Mouse (Mus musculus) midbrain, embryonic 14.5 days (tissue): ENCODE results near the gene Phldb2. TPM values are rescaled to one million over a fixed set of nuclear protein-coding genes. Genes with fewer than 3 reads are reported as not detected.

Source experiments
- ATAC-seq: fragments of 200-750 bp; cut with Nextera tagmentation; 2 replicates; pipeline ENCODE4 v1.8.0; 2017; ENCODE audit warnings: moderate number of reproducible peaks, moderate library complexity; ENCODE audit not compliant: low FRiP score, low TSS enrichment
- DNase-seq: peaks from one replicate; pipeline ENCODE4 v3.0.0-alpha.2; 2015
- H3K27ac ChIP-seq: fragments of 300-500 bp; sonication (generic); replicated peaks from 2 replicates; pipeline ENCODE4 v1.5.1; 2014; ENCODE audit warnings: mild to moderate bottlenecking, low read depth, low read length, moderate library complexity
- H3K27me3 ChIP-seq: fragments of 300-500 bp; sonication (generic); 2 replicates; pipeline ENCODE4 v1.6.1; 2014; ENCODE audit warnings: low read length, control low read depth, mixed read lengths; ENCODE audit not compliant: control insufficient read depth, insufficient read depth
- H3K36me3 ChIP-seq: fragments of 300-500 bp; sonication (generic); 2 replicates; pipeline ENCODE4 v1.6.1; 2014; ENCODE audit warnings: low read length, control low read depth; ENCODE audit not compliant: control insufficient read depth, insufficient read depth
- H3K4me1 ChIP-seq: fragments of 300-500 bp; sonication (generic); 2 replicates; pipeline ENCODE4 v1.6.1; 2014; ENCODE audit warnings: mild to moderate bottlenecking, antibody characterized with exemption, low read length, control low read depth; ENCODE audit not compliant: control insufficient read depth, insufficient read depth
- H3K4me2 ChIP-seq: fragments of 300-500 bp; sonication (generic); 2 replicates; pipeline ENCODE4 v1.6.1; 2014; ENCODE audit warnings: mild to moderate bottlenecking, low read length, moderate library complexity
- H3K4me3 ChIP-seq: fragments of 300-500 bp; sonication (generic); replicated peaks from 2 replicates; pipeline ENCODE4 v1.5.1; 2014; ENCODE audit warnings: low read depth, low read length
- H3K9ac ChIP-seq: fragments of 300-500 bp; sonication (generic); replicated peaks from 2 replicates; pipeline ENCODE4 v1.6.1; 2014; ENCODE audit warnings: mild to moderate bottlenecking, low read length, moderate library complexity
- H3K9me3 ChIP-seq: fragments of 300-500 bp; sonication (generic); 2 replicates; pipeline ENCODE4 v1.6.1; 2016; ENCODE audit warnings: low read length, control low read depth, mixed read lengths; ENCODE audit not compliant: control insufficient read depth
- WGBS: fragments of 180-500 bp; shearing (Covaris S2); extraction: QIAGEN DNeasy Blood & Tissue Kit; methylation state at CpG from one replicate; pipeline ENCODE4 v1.1.7; 2014; 5-methylcytosine and 5-hydroxymethylcytosine counted together
- polyA plus RNA-seq: library from polyadenylated mRNA; unstranded; fragments of >200 nt; fragmentation: Nextera tagmentation; extraction: Ambion mirVana; gene quantifications from 2 replicates; pipeline ENCODE4 v1.2.1, GENCODE M21; 2014

Gene Phldb2
- polyA plus RNA-seq, 1 experiment from 2014 or later: 6.4 TPM

GRCm38 (mm10) chr16:45810155-45810554 is 143.2 kb downstream of the Phldb2 start:
- no peak for DNase-seq
- peaks cover 7% of the 10 kb centered on the region; the same call in 1 of the 2 replicates for H3K36me3 ChIP-seq
- no peak for ATAC-seq
- H3K4me1 ChIP-seq: no peaks in the 10 kb centered on the region
- WGBS: 77% methylated on average over 2 of the region's 2 CpGs
- H3K27ac ChIP-seq: no peak overlapping the region
- no peak overlapping the region for H3K4me3 ChIP-seq
- H3K9ac ChIP-seq: no peak overlapping the region
- H3K9me3 ChIP-seq: no peaks in the 10 kb centered on the region
- no peak overlapping the region for H3K4me2 ChIP-seq
- no peaks in the 10 kb centered on the region for H3K27me3 ChIP-seq

GRCm38 (mm10) chr16:45804708-45805107 is 148.7 kb downstream of the Phldb2 start:
- no peaks in the 10 kb centered on the region for H3K4me1 ChIP-seq
- H3K9ac ChIP-seq: no peak overlapping the region
- H3K4me3 ChIP-seq: no peak overlapping the region
- H3K27me3 ChIP-seq: no peaks in the 10 kb centered on the region
- no peaks in the 10 kb centered on the region for H3K9me3 ChIP-seq
- DNase-seq (no peak), ATAC-seq (no peak)
- no peak overlapping the region for H3K27ac ChIP-seq
- no peak overlapping the region for H3K4me2 ChIP-seq
- WGBS: 74% methylated on average over 3 of the region's 3 CpGs
- H3K36me3 ChIP-seq: peaks cover 7% of the 10 kb centered on the region; the same call in 1 of the 2 replicates

- H3K36me3 ChIP-seq: 0 out of 2 replicates have a peak, but pooled peaks cover 3% of the 10 kb centered on the region
- no peaks in the 10 kb centered on the region for H3K27me3 ChIP-seq
- H3K4me3 ChIP-seq: no peak overlapping the region
- H3K9me3 ChIP-seq: no peaks in the 10 kb centered on the region
- ATAC-seq: no peak
- DNase-seq: no peak
- no peaks in the 10 kb centered on the region for H3K4me1 ChIP-seq
- WGBS: 79% methylated on average over 2 of the region's 2 CpGs
- H3K9ac ChIP-seq: no peak overlapping the region
- no peak overlapping the region for H3K27ac ChIP-seq
- no peak overlapping the region for H3K4me2 ChIP-seq
Measured at GRCm38 (mm10) chr16:45800406-45800805, 153.0 kb downstream of the Phldb2 start.

- Histone ChIP-seq H3K4me1 (no peaks in the 10 kb centered on the region), H3K27ac (no peak overlapping the region), H3K36me3 (0 out of 2 replicates have a peak, but pooled peaks cover 3% of the 10 kb centered on the region), H3K4me2 (no peak overlapping the region), H3K9me3 (no peaks in the 10 kb centered on the region), H3K4me3 (no peak overlapping the region), H3K27me3 (no peaks in the 10 kb centered on the region), H3K9ac (no peak overlapping the region)
- ATAC-seq (no peak; the same call in 1 of the 2 replicates), DNase-seq (peak; percentile 12)
- 42% methylated on average over 4 of the region's 4 CpGs for WGBS
Measured at GRCm38 (mm10) chr16:45799150-45799549, 154.2 kb downstream of the Phldb2 start.

GRCm38 (mm10) chr16:45798591-45798990 is 154.8 kb downstream of the Phldb2 start:
- no peaks in the 10 kb centered on the region for H3K27me3 ChIP-seq
- no peak for ATAC-seq
- no peak overlapping the region for H3K9ac ChIP-seq
- H3K36me3 ChIP-seq: 0 out of 2 replicates have a peak, but pooled peaks cover 3% of the 10 kb centered on the region
- no peak for DNase-seq
- no peak overlapping the region for H3K4me2 ChIP-seq
- H3K4me1 ChIP-seq: no peaks in the 10 kb centered on the region
- H3K27ac ChIP-seq: no peak overlapping the region
- no peaks in the 10 kb centered on the region for H3K9me3 ChIP-seq
- no peak overlapping the region for H3K4me3 ChIP-seq
- WGBS: 94% methylated on average over 2 of the region's 2 CpGs

- no peaks in the 10 kb centered on the region for H3K4me1 ChIP-seq
- H3K27me3 ChIP-seq: no peaks in the 10 kb centered on the region
- H3K4me2 ChIP-seq: no peak overlapping the region
- 0 out of 2 replicates have a peak, but pooled peaks cover 5% of the 10 kb centered on the region for H3K36me3 ChIP-seq
- no peak for DNase-seq
- H3K27ac ChIP-seq: no peak overlapping the region
- 65% methylated on average over 2 of the region's 2 CpGs for WGBS
- no peak overlapping the region for H3K9ac ChIP-seq
- no peak overlapping the region for H3K4me3 ChIP-seq
- peak; percentile 53; the same call in 1 of the 2 replicates for ATAC-seq
- no peaks in the 10 kb centered on the region for H3K9me3 ChIP-seq
Measured at GRCm38 (mm10) chr16:45796815-45797214, 156.6 kb downstream of the Phldb2 start.

- H3K9me3 ChIP-seq: no peaks in the 10 kb centered on the region
- 93% methylated on average over 5 of the region's 5 CpGs for WGBS
- DNase-seq: no peak
- H3K4me2 ChIP-seq: no peak overlapping the region
- no peak overlapping the region for H3K4me3 ChIP-seq
- no peaks in the 10 kb centered on the region for H3K27me3 ChIP-seq
- no peak overlapping the region for H3K9ac ChIP-seq
- H3K36me3 ChIP-seq: 0 out of 2 replicates have a peak, but pooled peaks cover 5% of the 10 kb centered on the region
- no peak overlapping the region for H3K27ac ChIP-seq
- H3K4me1 ChIP-seq: no peaks in the 10 kb centered on the region
- no peak for ATAC-seq
Measured at GRCm38 (mm10) chr16:45795188-45795693, 158.2 kb downstream of the Phldb2 start.

GRCm38 (mm10) chr16:45792781-45793180 is 160.6 kb downstream of the Phldb2 start:
- DNase-seq (no peak), ATAC-seq (no peak)
- H3K9ac ChIP-seq: no peak overlapping the region
- no peak overlapping the region for H3K4me2 ChIP-seq
- 92% methylated on average over 2 of the region's 2 CpGs for WGBS
- 0 out of 2 replicates have a peak, but pooled peaks cover 5% of the 10 kb centered on the region for H3K36me3 ChIP-seq
- H3K27me3 ChIP-seq: no peaks in the 10 kb centered on the region
- H3K4me1 ChIP-seq: no peaks in the 10 kb centered on the region
- H3K9me3 ChIP-seq: no peaks in the 10 kb centered on the region
- no peak overlapping the region for H3K27ac ChIP-seq
- no peak overlapping the region for H3K4me3 ChIP-seq

GRCm38 (mm10) chr16:45791286-45791685 is 162.1 kb downstream of the Phldb2 start:
- no peak for DNase-seq
- no peak overlapping the region for H3K4me3 ChIP-seq
- H3K27ac ChIP-seq: no peak overlapping the region
- H3K27me3 ChIP-seq: no peaks in the 10 kb centered on the region
- 0 out of 2 replicates have a peak, but pooled peaks cover 2% of the 10 kb centered on the region for H3K36me3 ChIP-seq
- no peak overlapping the region for H3K9ac ChIP-seq
- H3K9me3 ChIP-seq: no peaks in the 10 kb centered on the region
- no peaks in the 10 kb centered on the region for H3K4me1 ChIP-seq
- 60% methylated on average over 5 of the region's 5 CpGs for whole genome bisulfite sequencing
- no peak for ATAC-seq
- no peak overlapping the region for H3K4me2 ChIP-seq
